Mouse (Mus musculus): Measurements from ENCODE around the gene Wfdc15a.

DNA sequence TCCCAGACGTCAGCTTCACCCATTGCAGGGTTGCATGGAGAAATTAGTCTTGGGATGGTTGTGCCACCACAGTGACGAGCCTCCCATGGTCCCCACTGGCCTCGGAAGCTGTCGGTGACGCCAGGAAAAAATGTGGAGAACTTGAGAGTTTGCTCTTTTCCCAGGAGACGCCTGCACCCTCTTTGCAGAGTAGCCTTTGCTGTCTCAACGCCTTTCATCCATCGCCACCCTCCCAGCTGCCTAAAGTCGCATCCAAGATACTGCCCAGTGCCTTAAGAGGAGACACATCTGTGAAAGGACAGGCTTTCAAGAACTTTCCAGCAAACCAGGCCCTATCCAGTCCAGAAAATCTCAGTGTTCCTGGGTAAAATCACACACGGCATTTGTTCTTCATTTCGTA is 47.6 kb downstream of the Wfdc15a start:
- no peak for TF ChIP-seq CTCF (IDR thresholded peaks at IDR 0.05; ENCODE audit: low read depth, low read length)
- no peak for TF ChIP-seq GATA1 (IDR thresholded peaks at IDR 0.05; ENCODE audit: borderline replicate concordance, low read length)
- TF ChIP-seq POLR2AphosphoS5 (IDR thresholded peaks at IDR 0.05; ENCODE audit: insufficient replicate concordance, low read depth, low read length) = no peak
- no peak for TF ChIP-seq GATA2 (IDR thresholded peaks at IDR 0.05; ENCODE audit: borderline replicate concordance, low read depth, low read length)
- no peak for TF ChIP-seq TAL1 (conservative IDR thresholded peaks at IDR 0.05; ENCODE audit: low read depth, low read length)

Measured in G1E (cell line).